Mouse (Mus musculus) MEL (cell line): ENCODE measurements around the gene Rnf24. TPM values are rescaled to one million over a fixed set of nuclear protein-coding genes. Genes with fewer than 3 reads are reported as not detected.

ENCODE experiments used
- DNase-seq: peaks from one replicate; pipeline ENCODE4 v3.0.0; 2011; ENCODE audit warnings: low read depth, low spot score
- H3K27ac ChIP-seq: 2 replicates; pipeline ENCODE4 v1.5.1; 2012; ENCODE audit warnings: low read depth, mild to moderate bottlenecking, control low read depth, low read length, moderate library complexity; ENCODE audit not compliant: control insufficient read depth
- H3K27me3 ChIP-seq, 2 experiments: fragments of 150-350 bp in 1 of 2; sonication (generic) in 1 of 2; 2 replicates each; pipeline ENCODE4 v1.6.1; 2012; ENCODE audit warnings: low read length in 2 of 2, mild to moderate bottlenecking in 2 of 2, improper control_type of control experiment in 1 of 2, moderate library complexity in 1 of 2; ENCODE audit not compliant: insufficient read depth in 2 of 2, control insufficient read depth in 1 of 2
- H3K36me3 ChIP-seq, 2 experiments: 2 replicates each; pipeline ENCODE4 v1.6.1; 2012 to 2014; ENCODE audit warnings: low read length in 2 of 2, improper control_type of control experiment in 1 of 2, inconsistent platforms in 1 of 2, mild to moderate bottlenecking in 1 of 2; ENCODE audit not compliant: insufficient read depth in 2 of 2, control insufficient read depth in 1 of 2
- H3K4me1 ChIP-seq, 2 experiments: fragments of 150-350 bp in 1 of 2; sonication (generic) in 1 of 2; 2 replicates each; pipeline ENCODE4 v1.6.1; 2012; ENCODE audit warnings: low read length in 2 of 2, improper control_type of control experiment in 1 of 2, mild to moderate bottlenecking in 1 of 2; ENCODE audit not compliant: insufficient read depth in 2 of 2, control insufficient read depth in 1 of 2
- H3K4me3 ChIP-seq, 2 experiments: fragments of 150-350 bp in 1 of 2; sonication (generic) in 1 of 2; 2 replicates each; pipeline ENCODE4 v1.5.1; 2012; ENCODE audit warnings: low read depth in 2 of 2, low read length in 2 of 2, mild to moderate bottlenecking in 2 of 2, moderate library complexity in 2 of 2, control low read depth in 1 of 2, improper control_type of control experiment in 1 of 2; ENCODE audit not compliant: control insufficient read depth in 1 of 2, insufficient read depth in 1 of 2
- H3K79me2 ChIP-seq: 2 replicates; pipeline ENCODE4 v1.6.1; 2012; ENCODE audit warnings: mild to moderate bottlenecking, low read length, moderate library complexity; ENCODE audit not compliant: control insufficient read depth, poor library complexity, insufficient read depth
- H3K9ac ChIP-seq: 2 replicates; pipeline ENCODE4 v1.6.1; 2012; ENCODE audit warnings: low read depth, mild to moderate bottlenecking, control low read depth, low read length, moderate library complexity; ENCODE audit not compliant: control insufficient read depth, poor library complexity, severe bottlenecking
- H3K9me3 ChIP-seq: fragments of 150-350 bp; sonication (generic); replicated peaks from 2 replicates; pipeline ENCODE4 v1.6.1; 2012; ENCODE audit warnings: mild to moderate bottlenecking, low read length, improper control_type of control experiment, moderate library complexity; ENCODE audit not compliant: insufficient read depth
- BHLHE40 ChIP-seq: IDR thresholded peaks from 2 replicates; pipeline ENCODE4 v1.6.1; 2012; ENCODE audit warnings: low read depth, mild to moderate bottlenecking, inconsistent platforms, low read length, improper control_type of control experiment, borderline replicate concordance
- CHD2 ChIP-seq: IDR thresholded peaks from 2 replicates; pipeline ENCODE4 v1.6.1; 2011; ENCODE audit warnings: low read length, improper control_type of control experiment
- E2F4 ChIP-seq: IDR thresholded peaks from 2 replicates; pipeline ENCODE4 v1.6.1; 2011; ENCODE audit warnings: low read depth, low read length, improper control_type of control experiment, borderline replicate concordance
- ELF1 ChIP-seq: IDR thresholded peaks from 2 replicates; pipeline ENCODE4 v1.6.1; 2014; ENCODE audit warnings: low read depth, mild to moderate bottlenecking, inconsistent platforms, low read length, improper control_type of control experiment, moderate library complexity
- EP300 ChIP-seq, 2 experiments: IDR thresholded peaks; 2 replicates each; pipeline ENCODE4 v1.6.1; 2011; ENCODE audit warnings: improper control_type of control experiment in 2 of 2, low read length in 2 of 2, low read depth in 1 of 2, mild to moderate bottlenecking in 1 of 2
- ETS1 ChIP-seq: IDR thresholded peaks from 2 replicates; pipeline ENCODE4 v1.6.1; 2012; ENCODE audit warnings: low read depth, mild to moderate bottlenecking, inconsistent platforms, low read length, improper control_type of control experiment, moderate library complexity
- GATA1 ChIP-seq: IDR thresholded peaks from 2 replicates; pipeline ENCODE4 v1.6.1; 2011; ENCODE audit warnings: low read depth, low read length, improper control_type of control experiment
- HCFC1 ChIP-seq: IDR thresholded peaks from 2 replicates; pipeline ENCODE4 v1.6.1; 2012; ENCODE audit warnings: low read depth, mild to moderate bottlenecking, inconsistent platforms, low read length, improper control_type of control experiment, moderate library complexity
- JUND ChIP-seq: IDR thresholded peaks from 2 replicates; pipeline ENCODE4 v1.6.1; 2011; ENCODE audit warnings: low read depth, mild to moderate bottlenecking, improper control_type of control experiment, low read length
- KAT2A ChIP-seq: conservative IDR thresholded peaks from 2 replicates; pipeline ENCODE4 v1.6.1; 2012; ENCODE audit warnings: low read depth, low read length, improper control_type of control experiment, inconsistent platforms
- MAFK ChIP-seq: IDR thresholded peaks from 2 replicates; pipeline ENCODE4 v1.6.1; 2011; ENCODE audit warnings: low read depth, mild to moderate bottlenecking, low read length, improper control_type of control experiment, borderline replicate concordance
- MAZ ChIP-seq: IDR thresholded peaks from 2 replicates; pipeline ENCODE4 v1.6.1; 2012; ENCODE audit warnings: low read depth, mild to moderate bottlenecking, inconsistent platforms, low read length, improper control_type of control experiment
- MEF2A ChIP-seq: IDR thresholded peaks from 2 replicates; pipeline ENCODE4 v1.6.1; 2014; ENCODE audit warnings: low read depth, mild to moderate bottlenecking, inconsistent platforms, low read length, improper control_type of control experiment; ENCODE audit not compliant: poor library complexity, insufficient replicate concordance, severe bottlenecking; ENCODE audit errors: extremely low read depth
- MYB ChIP-seq: IDR thresholded peaks from 2 replicates; pipeline ENCODE4 v1.6.1; 2011; ENCODE audit warnings: mild to moderate bottlenecking, low read depth, low read length, improper control_type of control experiment
- NRF1 ChIP-seq: IDR thresholded peaks from 2 replicates; pipeline ENCODE4 v1.6.1; 2014; ENCODE audit warnings: low read depth, mild to moderate bottlenecking, inconsistent platforms, low read length, improper control_type of control experiment, moderate library complexity; ENCODE audit not compliant: poor library complexity, insufficient read depth, severe bottlenecking
- POLR2A ChIP-seq, 2 experiments: IDR thresholded peaks; 2 replicates each; pipeline ENCODE4 v1.6.1; 2011 to 2012; ENCODE audit warnings: low read length in 2 of 2, mild to moderate bottlenecking in 2 of 2, control low read depth in 1 of 2, improper control_type of control experiment in 1 of 2, low read depth in 1 of 2, moderate library complexity in 1 of 2; ENCODE audit not compliant: control insufficient read depth in 1 of 2, insufficient read depth in 1 of 2, poor library complexity in 1 of 2
- POLR2AphosphoS5 ChIP-seq: IDR thresholded peaks from 2 replicates; pipeline ENCODE4 v1.6.1; 2012; ENCODE audit warnings: low read depth, borderline replicate concordance, mild to moderate bottlenecking, inconsistent platforms, low read length, moderate library complexity, mixed read lengths
- RAD21 ChIP-seq: IDR thresholded peaks from 2 replicates; pipeline ENCODE4 v1.6.1; 2011; ENCODE audit warnings: mild to moderate bottlenecking, low read depth, low read length, improper control_type of control experiment
- RCOR1 ChIP-seq: IDR thresholded peaks from 2 replicates; pipeline ENCODE4 v1.6.1; 2012; ENCODE audit warnings: low read depth, mild to moderate bottlenecking, inconsistent platforms, low read length, improper control_type of control experiment
- SMC3 ChIP-seq: IDR thresholded peaks from 2 replicates; pipeline ENCODE4 v1.6.1; 2011; ENCODE audit warnings: low read depth, low read length, improper control_type of control experiment
- TAL1 ChIP-seq: IDR thresholded peaks from 2 replicates; pipeline ENCODE4 v1.6.1; 2012; ENCODE audit warnings: mild to moderate bottlenecking, inconsistent platforms, low read length, moderate library complexity, mixed read lengths
- TBP ChIP-seq: IDR thresholded peaks from 2 replicates; pipeline ENCODE4 v1.8.0; 2011; ENCODE audit warnings: low read depth, low read length, improper control_type of control experiment
- TCF12 ChIP-seq: IDR thresholded peaks from 2 replicates; pipeline ENCODE4 v1.6.1; 2014; ENCODE audit warnings: low read depth, mild to moderate bottlenecking, inconsistent platforms, low read length, improper control_type of control experiment, moderate library complexity
- USF1 ChIP-seq: IDR thresholded peaks from 2 replicates; pipeline ENCODE4 v1.6.1; 2014; ENCODE audit warnings: low read depth, mild to moderate bottlenecking, inconsistent platforms, low read length, improper control_type of control experiment, moderate library complexity
- USF2 ChIP-seq, 2 experiments: IDR thresholded peaks; 2 replicates each; pipeline ENCODE4 v1.6.1; 2011 to 2012; ENCODE audit warnings: improper control_type of control experiment in 2 of 2, low read length in 2 of 2, borderline replicate concordance in 1 of 2, inconsistent platforms in 1 of 2, low read depth in 1 of 2, mild to moderate bottlenecking in 1 of 2; ENCODE audit not compliant: insufficient read depth in 1 of 2
- ZC3H11A ChIP-seq: IDR thresholded peaks from 2 replicates; pipeline ENCODE4 v1.6.1; 2012; ENCODE audit warnings: low read depth, mild to moderate bottlenecking, inconsistent platforms, low read length, improper control_type of control experiment
- ZNF384 ChIP-seq: IDR thresholded peaks from 2 replicates; pipeline ENCODE4 v1.6.1; 2012; ENCODE audit warnings: low read depth, mild to moderate bottlenecking, inconsistent platforms, low read length, improper control_type of control experiment
- polyA plus RNA-seq, 2 experiments: library from polyadenylated mRNA; stranded (reverse) in 1 of 2; unstranded in 1 of 2; fragments of >175 nt in 1 of 2; fragments of >200 nt in 1 of 2; gene quantifications; 2 replicates each; pipeline versions ENCODE4 v1.2.1 to v1.2.4; 2012; ENCODE audit warnings: low replicate concordance in 2 of 2, low read depth in 1 of 2; ENCODE audit not compliant: insufficient read length in 2 of 2, insufficient read depth in 1 of 2, missing spikeins in 1 of 2
- total RNA-seq: library from RNA; depleted of rRNA; stranded (reverse); fragments of 300-350 nt; gene quantifications from 2 replicates; pipeline ENCODE4 v1.2.3, GENCODE M21; 2012

Gene Rnf24
- total and polyA plus RNA-seq, 3 experiments: 0.73 to 2.9 TPM; not detected in 1

GRCm38 (mm10) chr2:131377055-131377454 is 24.4 kb upstream of the Rnf24 start:
- Histone ChIP-seq H3K4me1 (no peaks in the 10 kb centered on the region), H3K9me3 (no peaks in the 10 kb centered on the region), H3K79me2 (no peaks in the 10 kb centered on the region), H3K27ac (no peak overlapping the region), H3K36me3 (no peaks in the 10 kb centered on the region), H3K27me3 (peaks cover 3 to 12% of the 10 kb centered on the region in 2 experiments), H3K9ac (no peak overlapping the region), H3K4me3 (no peak overlapping the region)
- no peak for TF ChIP-seq TBP
- TF ChIP-seq CHD2: no peak
- no peak for TF ChIP-seq ELF1
- no peak for TF ChIP-seq TAL1
- TF ChIP-seq BHLHE40: no peak
- TF ChIP-seq USF1: no peak
- TF ChIP-seq E2F4: no peak
- no peak for TF ChIP-seq ETS1
- TF ChIP-seq GATA1: no peak
- TF ChIP-seq RCOR1: no peak
- no peak for TF ChIP-seq MAFK
- no peak for TF ChIP-seq POLR2AphosphoS5
- no peak for DNase-seq

GRCm38 (mm10) chr2:131373656-131374055 is 21.0 kb upstream of the Rnf24 start:
- peaks cover 3 to 7% of the 10 kb centered on the region in 2 experiments; a peak in 3 of 4 replicates for H3K27me3 ChIP-seq
- H3K9me3 ChIP-seq: no peaks in the 10 kb centered on the region
- DNase-seq: no peak
- H3K9ac ChIP-seq: no peak overlapping the region
- H3K79me2 ChIP-seq: no peaks in the 10 kb centered on the region
- H3K36me3 ChIP-seq: no peaks in the 10 kb centered on the region
- TF ChIP-seq EP300 (IDR thresholded peaks at IDR 0.05; ENCODE audit: low read depth in 1 of 2, low read length in 2 of 2) (no peak), ZC3H11A (no peak), MAZ (no peak), BHLHE40 (no peak), USF2 (IDR thresholded peaks at IDR 0.05; ENCODE audit: borderline replicate concordance in 1 of 2, insufficient read depth in 1 of 2, low read depth in 1 of 2, low read length in 2 of 2) (no peak), E2F4 (no peak), RAD21 (no peak), KAT2A (no peak), NRF1 (no peak), MYB (no peak), JUND (no peak), SMC3 (no peak), POLR2A (IDR thresholded peaks at IDR 0.05; ENCODE audit: control insufficient read depth in 1 of 2, insufficient read depth in 1 of 2, low read depth in 1 of 2, low read length in 2 of 2, poor library complexity in 1 of 2) (no peak), HCFC1 (no peak), MEF2A (no peak), GATA1 (no peak), ZNF384 (no peak), TCF12 (no peak), CHD2 (no peak), USF1 (no peak)
- TF ChIP-seq, all 39 proteins: peak for 0
- H3K27ac ChIP-seq: no peak overlapping the region
- H3K4me3 ChIP-seq: no peak overlapping the region
- H3K4me1 ChIP-seq: no peaks in the 10 kb centered on the region
